Mouse (Mus musculus) kidney, adult 9 months (tissue): ENCODE measurements around the gene Cflar.
"Not testable (repeated sequence)": the region's sequence is repeated elsewhere in the genome, so short reads cannot be mapped to it uniquely, and the experiment has no call there.

Experiments
- DNase-seq: peaks from one replicate; pipeline ENCODE4 v3.0.0; 2022

The Cflar gene

DNA sequence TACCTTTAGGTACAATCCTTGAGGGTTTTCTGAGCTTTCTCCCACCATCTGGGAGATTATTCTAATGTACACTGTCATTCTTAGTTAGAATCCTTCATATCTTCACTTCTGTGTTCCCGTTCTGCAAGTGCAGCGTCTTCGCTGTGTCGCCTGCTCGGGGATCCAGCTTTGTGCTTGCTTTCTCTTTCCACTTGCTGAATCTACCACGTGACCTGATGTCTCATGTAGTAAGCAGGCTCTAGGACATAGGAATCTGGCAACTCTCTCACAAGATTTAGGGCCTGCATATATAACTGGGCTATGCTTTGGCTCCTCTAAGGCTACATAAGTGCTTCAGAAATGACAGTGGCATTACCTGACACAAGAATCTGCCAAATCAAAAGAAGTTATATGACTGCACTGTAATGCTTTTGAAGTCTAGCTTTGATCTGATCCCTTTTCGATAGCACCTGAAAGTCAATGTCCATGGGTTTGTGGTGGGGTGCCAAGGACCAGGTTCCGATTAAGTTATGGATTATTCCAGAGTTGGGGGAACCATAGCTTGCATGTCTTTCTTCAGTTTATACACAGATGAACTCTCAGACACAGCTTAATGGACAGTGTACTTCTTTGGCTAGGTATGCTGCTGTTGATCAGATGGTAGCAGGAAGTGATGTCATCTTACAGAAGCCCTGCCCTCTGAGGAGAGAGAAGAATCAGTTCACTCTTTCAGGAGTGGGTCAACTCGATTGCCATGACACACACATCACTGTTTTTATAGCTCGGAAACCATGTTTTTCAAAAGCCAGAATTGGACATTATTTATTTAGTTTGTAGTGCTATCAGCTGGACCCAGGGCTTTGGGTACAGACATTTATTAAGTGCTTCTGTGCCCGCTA, 23.0 kb downstream of the Cflar start:
- no peak for DNase-seq

- peak; percentile 86 for DNase-seq
These were observed 24.7 kb downstream of the Cflar start for GRCm38 (mm10) chr1:58735962-58736361.

GRCm38 (mm10) chr1:58736968-58737367, 25.7 kb downstream of the Cflar start:
- no peak for DNase-seq

DNA sequence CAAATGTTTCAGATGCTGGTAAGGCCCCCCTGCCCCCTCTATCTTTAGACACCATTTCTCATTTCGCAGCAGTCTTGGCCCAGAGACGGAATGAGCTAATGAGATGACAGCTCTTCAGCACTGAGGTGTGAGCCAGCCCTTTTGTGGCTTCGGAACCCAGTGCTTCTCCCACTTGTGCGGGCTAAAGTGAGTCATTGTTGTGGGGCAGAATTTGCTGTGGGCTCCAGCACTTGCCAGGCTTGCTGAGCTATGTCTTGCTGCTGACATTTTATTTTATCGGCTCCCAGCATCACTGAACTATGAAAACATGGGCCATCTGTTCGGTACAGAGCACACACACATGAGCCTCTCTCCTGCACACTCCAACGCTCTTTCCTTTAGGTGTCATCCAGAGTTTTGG, 28.2 kb downstream of the Cflar start:
- DNase-seq = no peak

GRCm38 (mm10) chr1:58742571-58743021, 31.3 kb downstream of the Cflar start:
- DNase-seq = no peak

DNA sequence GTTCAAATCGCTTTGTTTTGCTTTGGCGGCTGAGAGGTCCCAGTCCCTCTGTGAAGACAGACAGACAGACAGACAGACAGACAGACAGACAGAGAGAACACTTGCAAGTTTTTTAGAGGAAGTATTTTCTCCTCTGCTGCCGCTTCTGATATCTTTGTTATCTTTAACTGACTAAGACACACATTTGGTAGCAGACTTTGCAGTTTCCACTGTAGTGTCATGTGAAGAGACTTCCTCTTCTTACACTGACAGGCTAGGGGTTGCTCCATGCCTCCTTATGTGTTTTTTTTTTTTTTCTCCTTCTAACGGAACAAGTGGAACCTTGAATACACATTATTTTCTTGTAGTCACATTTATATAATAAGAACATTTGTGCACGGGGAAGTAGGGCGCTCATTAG, 31.9 kb downstream of the Cflar start:
- DNase-seq = no peak

DNA sequence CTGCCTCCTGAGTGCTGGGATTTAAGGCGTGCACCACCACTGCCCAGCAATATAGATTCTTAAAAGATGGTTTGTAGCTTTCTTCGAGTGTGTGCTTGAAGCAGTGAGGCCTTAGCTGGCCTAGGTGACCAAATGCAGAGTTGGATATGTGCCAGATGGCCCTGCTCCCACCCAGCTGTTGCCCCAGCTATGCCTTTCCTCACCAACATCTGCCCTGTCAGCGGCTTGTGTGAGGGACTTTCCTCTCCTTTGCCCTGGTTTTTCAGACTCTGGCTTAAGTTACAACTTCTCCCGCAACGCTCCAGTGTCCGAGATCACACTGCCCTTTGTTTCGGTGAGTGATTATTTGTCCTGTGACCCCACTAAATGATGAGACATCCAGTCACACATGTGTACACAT, 33.3 kb downstream of the Cflar start:
- peak; percentile 92 for DNase-seq

DNA sequence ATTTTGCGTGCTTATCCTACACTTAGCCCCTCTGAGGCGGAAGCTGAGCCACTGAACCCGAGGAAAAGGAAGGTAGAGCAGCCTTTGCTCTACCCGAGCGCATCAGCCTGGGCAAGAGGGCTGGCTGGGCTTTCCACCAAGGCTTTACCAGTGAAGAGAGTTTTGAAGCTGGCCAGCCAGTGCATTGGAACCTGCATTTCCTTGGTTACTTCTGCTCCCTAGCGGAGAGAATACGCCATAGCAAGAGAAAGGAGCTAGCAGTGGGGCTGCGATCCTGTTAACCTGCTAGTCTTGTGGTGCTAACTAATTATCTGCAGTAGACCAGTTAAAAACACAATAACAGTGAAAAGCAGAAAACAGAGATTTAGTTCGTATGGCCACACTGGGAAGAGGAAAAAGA, 35.6 kb downstream of the Cflar start:
- peak; percentile 85 for DNase-seq

- DNase-seq = no peak
These were observed 48.1 kb downstream of the Cflar start for GRCm38 (mm10) chr1:58759451-58759850.

GRCm38 (mm10) chr1:58760581-58760980, 49.3 kb downstream of the Cflar start:
- DNase-seq = no peak

DNA sequence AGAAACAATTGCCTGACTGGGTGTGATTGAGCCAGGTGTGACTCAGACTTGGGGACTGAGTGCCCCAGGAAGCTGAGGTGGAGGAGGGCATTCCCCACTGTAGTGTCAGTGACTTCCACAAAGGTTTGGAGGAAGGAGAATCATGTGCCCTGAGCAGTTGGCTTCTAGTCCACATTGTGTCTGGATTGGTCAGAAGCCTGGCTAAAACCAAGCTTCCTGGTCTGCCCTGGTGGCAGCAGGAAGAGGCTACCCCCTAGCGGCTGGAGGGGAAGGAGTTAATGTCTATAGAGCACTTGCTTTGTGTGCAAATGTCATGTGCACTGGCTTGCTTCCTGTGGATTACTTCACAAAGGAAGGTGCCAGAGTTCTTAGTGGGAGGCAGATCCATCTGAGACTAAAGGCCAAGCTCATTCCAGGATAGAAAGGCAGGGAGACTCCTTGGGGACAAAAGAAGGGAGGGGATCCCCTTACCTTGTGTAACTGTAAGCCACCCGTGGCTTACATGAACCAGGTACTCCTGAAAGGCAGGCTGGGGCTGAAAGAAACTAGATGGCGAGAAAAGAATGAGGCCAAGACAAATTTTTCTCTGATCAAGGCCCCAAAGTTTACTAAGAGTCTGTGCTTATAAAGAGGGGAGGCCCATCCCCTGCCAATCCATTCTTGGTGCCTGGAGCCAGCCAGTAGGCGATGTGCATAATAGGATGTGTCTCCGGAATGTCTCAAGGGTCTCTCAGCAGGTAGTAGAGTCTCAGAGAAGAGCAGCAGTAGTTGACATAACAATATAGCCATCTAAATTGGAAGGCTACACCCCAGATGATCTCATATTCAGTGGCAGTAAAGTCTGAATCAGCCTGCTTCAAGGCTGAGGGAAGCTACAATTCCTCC, 50.3 kb downstream of the Cflar start:
- DNase-seq = peak; percentile 71

- DNase-seq = no peak
These were observed 51.3 kb downstream of the Cflar start for GRCm38 (mm10) chr1:58762576-58762975.

DNA sequence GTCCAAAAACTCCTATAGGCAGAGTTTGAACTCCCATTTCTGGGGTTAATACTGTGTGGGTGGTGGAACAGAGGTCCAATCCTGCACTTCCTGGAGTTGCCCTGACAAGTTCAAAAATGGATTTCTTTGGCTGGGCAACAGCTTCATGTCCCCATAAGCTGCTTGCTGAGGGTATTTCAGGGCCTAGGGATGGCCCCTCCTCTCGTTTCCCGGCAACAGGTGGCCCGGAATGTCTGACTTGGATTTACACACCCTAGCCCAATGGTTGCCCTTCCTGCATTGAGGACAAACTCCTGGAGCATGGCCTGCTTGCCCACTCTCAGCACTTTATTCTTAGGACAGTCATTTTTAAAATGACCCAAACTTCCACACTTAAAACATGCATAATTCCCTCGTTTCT, 55.1 kb downstream of the Cflar start:
- DNase-seq = not testable (repeated sequence)

- no peak for DNase-seq
These were observed 57.8 kb downstream of the Cflar start for GRCm38 (mm10) chr1:58769136-58769535.

- no peak for DNase-seq
These were observed 58.4 kb downstream of the Cflar start for GRCm38 (mm10) chr1:58769701-58770100.

DNA sequence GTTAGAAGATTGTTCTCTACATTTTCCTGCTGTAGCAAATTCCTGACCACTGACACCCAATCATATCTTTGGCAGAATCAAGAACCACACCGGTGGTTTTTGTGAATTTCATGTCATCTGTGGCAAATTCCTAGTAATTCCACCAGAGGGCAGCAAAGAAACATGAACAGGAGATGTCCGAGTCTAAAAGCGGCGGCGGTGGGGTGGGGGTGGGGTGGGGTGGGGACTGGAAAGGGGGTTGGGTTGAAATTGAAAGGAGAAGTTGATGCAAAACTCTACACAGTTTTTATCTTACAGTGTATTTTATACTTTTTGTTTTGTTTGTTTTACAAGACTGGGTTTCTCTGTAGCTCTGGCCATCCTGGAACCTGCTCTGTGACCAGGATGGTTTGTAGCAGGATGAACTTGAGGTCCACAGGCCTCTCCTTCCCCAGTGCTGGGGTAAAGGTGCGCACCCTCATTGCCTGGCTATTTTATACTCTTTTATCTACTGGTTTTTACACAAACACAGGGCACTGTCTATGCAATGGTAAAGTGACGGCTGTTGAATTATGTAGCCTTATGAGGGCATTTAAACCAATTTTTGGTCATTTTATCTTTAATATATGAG, 58.9 kb downstream of the Cflar start:
- peak; percentile 75 for DNase-seq

DNA sequence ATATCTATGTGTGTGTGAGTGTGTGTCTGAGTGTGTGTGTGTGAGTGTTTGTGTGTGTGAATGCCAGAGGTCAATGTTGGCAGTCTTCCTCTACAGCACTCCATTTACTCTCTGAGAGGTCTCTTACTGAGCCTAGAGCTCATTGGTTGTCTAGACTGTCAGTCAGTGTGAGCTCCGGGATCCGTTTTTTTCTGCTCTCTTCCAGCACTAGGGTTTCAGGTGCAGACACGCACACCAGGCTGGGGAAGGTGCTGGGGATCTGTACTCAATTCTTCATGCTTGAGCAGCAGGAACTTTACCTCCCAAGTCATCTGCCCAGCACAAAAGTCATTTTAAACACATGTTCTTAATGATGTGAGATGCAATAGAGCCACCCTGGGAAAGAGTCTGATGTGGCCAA, 60.8 kb downstream of the Cflar start:
- DNase-seq = no peak

DNA sequence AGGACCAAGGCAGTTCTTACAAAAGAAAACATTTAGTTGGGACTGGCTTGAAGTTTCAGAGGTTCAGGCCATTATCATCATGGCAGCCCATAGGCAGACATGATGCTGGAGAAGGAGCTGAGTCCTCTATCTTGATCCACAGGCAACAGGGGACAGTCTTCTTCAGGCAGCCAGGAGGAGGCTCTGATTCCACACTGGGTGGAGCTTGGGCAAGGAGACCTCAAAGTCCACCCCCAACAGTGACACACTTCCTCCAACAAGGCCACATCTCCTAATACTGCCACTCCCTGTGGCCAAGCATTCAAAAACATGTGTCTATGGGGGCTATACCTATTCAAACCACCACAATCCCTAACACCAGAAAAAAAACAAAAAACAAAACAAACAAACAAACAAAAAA, 62.0 kb downstream of the Cflar start:
- DNase-seq = no peak

DNA sequence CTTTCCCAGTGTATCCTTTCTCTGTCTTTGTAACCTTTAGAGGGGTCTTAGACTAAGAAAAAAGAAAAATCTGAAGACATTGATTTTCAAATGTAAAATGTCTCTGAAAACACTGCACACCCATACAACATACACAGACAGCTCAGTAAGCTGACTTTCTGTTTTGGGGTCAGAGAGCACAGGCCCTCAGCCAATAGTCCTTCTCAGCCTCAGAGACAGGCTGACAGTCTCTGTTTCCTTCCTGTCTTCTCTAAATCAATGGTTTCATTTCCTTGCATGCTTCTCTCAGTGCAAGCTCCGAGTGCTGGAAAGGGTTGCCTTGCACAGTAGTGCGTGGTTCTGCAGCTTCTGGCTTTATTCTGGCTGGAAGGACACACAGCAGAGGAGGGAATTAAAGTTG, 62.6 kb downstream of the Cflar start:
- DNase-seq = peak; percentile 47

DNA sequence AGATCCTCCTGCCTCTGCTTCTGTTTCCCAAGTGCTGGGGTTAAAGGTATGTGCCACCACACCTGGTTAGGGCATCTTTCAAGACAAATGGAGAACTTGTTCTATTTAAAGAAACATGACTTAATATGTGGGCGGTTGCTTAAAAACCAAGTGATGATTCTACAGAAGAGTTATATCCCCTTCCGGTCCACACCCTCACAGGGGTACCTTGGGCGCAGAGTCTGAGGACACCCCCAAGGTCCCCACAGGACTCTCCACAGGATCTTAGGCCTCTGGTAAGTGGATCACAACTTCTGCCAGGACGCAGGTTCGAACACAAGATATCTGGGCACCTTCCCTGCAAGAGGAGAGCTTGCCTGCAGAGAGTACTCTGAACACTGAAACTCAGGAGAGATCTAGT, 64.1 kb downstream of the Cflar start:
- no peak for DNase-seq

DNA sequence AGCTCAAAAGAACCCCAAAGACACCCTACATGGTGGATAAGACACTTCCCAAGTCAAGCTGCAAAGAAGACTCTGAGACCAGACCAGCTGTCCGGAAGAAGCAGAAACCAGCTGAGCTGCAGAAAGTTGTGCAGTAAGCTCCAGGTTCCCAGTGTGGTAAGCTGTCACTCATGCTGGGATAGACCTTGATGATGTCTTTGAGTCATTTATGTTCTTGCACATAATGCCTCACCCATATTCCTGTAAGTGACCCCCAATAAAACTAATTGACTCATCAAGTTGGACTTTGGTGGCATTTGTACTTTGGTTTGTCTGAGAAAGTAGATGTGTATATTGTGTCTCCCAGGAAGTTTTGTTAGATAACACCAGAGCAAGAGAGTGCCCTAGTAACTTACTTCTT, 66.3 kb downstream of the Cflar start:
- DNase-seq = no peak

DNA sequence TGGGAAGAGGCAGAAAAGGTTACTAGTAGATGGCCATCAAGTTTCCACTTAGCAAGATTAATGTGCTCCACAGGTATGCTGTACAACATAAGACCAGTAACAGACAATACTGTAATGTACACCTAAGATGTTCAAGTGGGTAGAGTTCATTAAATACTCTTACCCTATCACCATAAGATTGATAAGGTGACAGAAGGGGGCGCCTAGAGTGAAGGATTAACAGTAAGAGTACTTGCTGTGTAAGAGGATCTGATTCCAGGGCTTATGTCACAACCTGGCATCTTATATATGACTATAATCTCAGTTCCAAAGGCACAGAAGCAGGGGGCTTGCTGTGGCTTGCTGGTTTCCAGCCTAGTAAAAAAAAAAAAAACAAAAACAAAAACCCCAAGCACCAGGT, 66.9 kb downstream of the Cflar start:
- DNase-seq = no peak

DNA sequence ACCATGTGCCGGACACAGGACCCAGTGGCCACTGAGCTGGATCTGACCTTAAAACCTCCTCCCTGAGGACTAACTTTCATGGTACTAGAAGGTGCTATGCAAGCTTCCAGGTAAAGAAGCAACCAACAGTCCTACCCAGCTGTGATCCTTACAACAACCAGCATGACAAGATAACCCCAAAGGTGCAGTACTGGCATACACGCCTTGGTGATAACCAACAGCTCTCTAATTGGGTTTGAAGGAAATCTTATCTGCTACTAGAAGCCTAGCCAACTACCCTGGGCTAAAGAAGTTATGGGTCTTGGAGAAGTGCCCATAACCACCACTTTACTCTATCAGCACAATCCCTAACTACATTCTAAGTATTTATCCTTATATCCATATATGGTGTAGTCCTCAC, 75.0 kb downstream of the Cflar start:
- no peak for DNase-seq

GRCm38 (mm10) chr1:58788410-58788809, 77.1 kb downstream of the Cflar start:
- no peak for DNase-seq
